ENCODE assay signal across 8 mouse cellular contexts in the genomic region with DNA sequence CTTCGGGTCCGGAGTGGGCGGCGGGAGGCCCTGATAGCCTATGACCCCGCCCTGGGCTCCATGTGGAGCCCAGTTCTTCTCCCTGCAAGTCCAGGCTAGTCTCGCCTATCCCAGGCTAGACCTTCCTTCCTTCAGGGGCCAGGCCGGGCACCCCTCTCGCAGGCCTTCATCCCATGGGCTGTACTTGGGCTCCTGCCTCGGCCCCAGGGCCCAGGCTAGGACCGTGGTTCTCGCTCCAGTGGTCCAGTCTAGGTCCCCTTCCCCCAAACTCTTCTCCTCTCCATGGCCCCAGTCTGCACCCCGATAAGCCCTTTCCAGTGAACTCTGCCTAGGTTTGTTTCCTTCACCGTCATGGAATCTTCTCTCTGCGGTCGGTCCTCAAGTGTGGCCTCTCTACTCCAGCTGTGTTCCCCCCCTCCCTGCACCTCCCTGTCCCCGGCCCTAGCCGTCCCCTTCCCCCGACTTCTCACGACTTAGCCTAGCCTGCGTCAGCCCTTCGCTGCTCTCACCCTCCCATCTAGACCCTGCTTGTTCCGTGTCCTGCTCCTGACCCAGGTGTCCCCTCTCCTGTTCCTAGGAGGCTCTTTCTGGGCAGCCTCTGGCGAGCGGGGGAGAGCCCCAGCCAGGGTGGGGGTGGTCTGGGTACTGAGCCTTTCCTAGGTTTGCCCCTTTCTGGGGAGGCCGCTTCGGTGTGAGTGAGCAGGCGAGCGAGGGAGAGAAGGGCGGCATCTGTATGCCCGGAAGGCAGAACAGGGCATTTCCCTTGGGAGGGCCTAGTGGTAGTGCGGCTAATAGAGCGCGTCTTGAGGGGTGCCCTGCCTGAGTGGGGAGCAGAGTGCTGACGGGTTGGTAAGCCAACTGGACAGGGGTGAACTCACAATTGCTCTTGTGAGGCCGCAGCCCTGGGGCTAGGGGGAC. TPM values are rescaled to one million over a fixed set of nuclear protein-coding genes. Genes with fewer than 3 reads are reported as not detected.
A peak's percentile ranks its signal among the peaks of the same experiment; 100 is the strongest.
DNase-seq lines count a peak whose midpoint lies in the region; ATAC-seq and TF ChIP-seq lines count a peak whose summit lies in the region.

No protein-coding gene starts in this region.

- H3K36me3 ChIP-seq in E14TG2a.4 (ENCODE audit: insufficient read depth, low read length) = peaks cover 27% of the 10 kb centered on the region
- H3K36me3 ChIP-seq in embryonic facial prominence, embryonic 15.5 days = no peaks in the 10 kb centered on the region
- H3K36me3 ChIP-seq in limb, embryonic 12.5 days = peaks cover 5% of the 10 kb centered on the region; the same call in 1 of the 2 replicates
- H3K36me3 ChIP-seq in midbrain, embryonic 16.5 days (ENCODE audit: control insufficient read depth, insufficient read depth, low read length) = no peaks in the 10 kb centered on the region

- peak overlapping the region; percentile 94 for H3K4me3 ChIP-seq in E14TG2a.4 (replicated peaks; ENCODE audit: low read length)
- H3K4me3 ChIP-seq in embryonic facial prominence, embryonic 15.5 days (replicated peaks) = peak overlapping the region; percentile 95
- H3K4me3 ChIP-seq in limb, embryonic 12.5 days (replicated peaks) = peak overlapping the region; percentile 83
- H3K4me3 ChIP-seq in midbrain, embryonic 16.5 days (ENCODE audit: low read depth, low read length) = peak overlapping the region; percentile 83

- DNase-seq in cerebellum, adult 9-11 months = peak; percentile 47
- no peak for DNase-seq in cerebellum, postnatal 4 days (ENCODE audit: low spot score in 2 of 2)
- DNase-seq in thymus, postnatal 4 days = peak; percentile 54
- no peak for DNase-seq in gastrocnemius, postnatal 14 days

- peak overlapping the region; percentile 92 for H3K4me2 ChIP-seq in embryonic facial prominence, embryonic 15.5 days (replicated peaks)
- H3K4me2 ChIP-seq in limb, embryonic 12.5 days = peak overlapping the region; percentile 100
- peak overlapping the region; percentile 98 for H3K4me2 ChIP-seq in midbrain, embryonic 16.5 days (ENCODE audit: low read length)

- H3K9me3 ChIP-seq in E14TG2a.4 (ENCODE audit: low read length) = no peaks in the 10 kb centered on the region
- H3K9me3 ChIP-seq in embryonic facial prominence, embryonic 15.5 days (replicated peaks) = no peaks in the 10 kb centered on the region
- H3K9me3 ChIP-seq in limb, embryonic 12.5 days = no peaks in the 10 kb centered on the region
- H3K9me3 ChIP-seq in midbrain, embryonic 16.5 days (replicated peaks; ENCODE audit: control insufficient read depth, low read length, poor library complexity, severe bottlenecking) = no peaks in the 10 kb centered on the region

- intact Hi-C loops in gastrocnemius, postnatal 14 days (cut with DNase I; ENCODE audit: low total_unique reads) = no loop called here

- H3K9ac ChIP-seq in embryonic facial prominence, embryonic 15.5 days = peak overlapping the region; percentile 87
- H3K9ac ChIP-seq in limb, embryonic 12.5 days (replicated peaks) = peak overlapping the region; percentile 85
- H3K9ac ChIP-seq in midbrain, embryonic 16.5 days (ENCODE audit: low read depth, low read length) = peak overlapping the region; percentile 87

- WGBS in embryonic facial prominence, embryonic 15.5 days = 2% methylated on average over 35 of the region's 35 CpGs
- 4% methylated on average over 35 of the region's 35 CpGs for WGBS in limb, embryonic 12.5 days
- WGBS in midbrain, embryonic 16.5 days = 5% methylated on average over 35 of the region's 35 CpGs

- peaks cover 83% of the 10 kb centered on the region for H3K4me1 ChIP-seq in E14TG2a.4 (replicated peaks; ENCODE audit: low read depth, low read length)
- H3K4me1 ChIP-seq in embryonic facial prominence, embryonic 15.5 days = peaks cover 62% of the 10 kb centered on the region
- peaks cover 53% of the 10 kb centered on the region for H3K4me1 ChIP-seq in limb, embryonic 12.5 days (replicated peaks)
- H3K4me1 ChIP-seq in midbrain, embryonic 16.5 days (ENCODE audit: control insufficient read depth, insufficient read depth, low read length) = peaks cover 28% of the 10 kb centered on the region

- H3K27me3 ChIP-seq in E14TG2a.4 (ENCODE audit: insufficient read depth, low read length) = no peaks in the 10 kb centered on the region
- no peaks in the 10 kb centered on the region for H3K27me3 ChIP-seq in embryonic facial prominence, embryonic 15.5 days
- no peaks in the 10 kb centered on the region for H3K27me3 ChIP-seq in limb, embryonic 12.5 days
- no peaks in the 10 kb centered on the region for H3K27me3 ChIP-seq in midbrain, embryonic 16.5 days (ENCODE audit: control insufficient read depth, insufficient read depth, low read depth, low read length)

- no peak; the same call in 1 of the 2 replicates for ATAC-seq in embryonic facial prominence, embryonic 15.5 days (ENCODE audit: insufficient number of reproducible peaks, low FRiP score, low TSS enrichment, low read depth)
- ATAC-seq in limb, embryonic 12.5 days (ENCODE audit: insufficient number of reproducible peaks, insufficient read depth, low FRiP score, low TSS enrichment, low read depth) = 0 out of 2 replicates have a peak, but pooled peaks have one; percentile 4
- ATAC-seq in midbrain, embryonic 16.5 days = peak; percentile 37

- TF ChIP-seq CTCF in E14TG2a.4 (conservative IDR thresholded peaks at IDR 0.05; ENCODE audit: low read length) = no peak

- H3K27ac ChIP-seq in embryonic facial prominence, embryonic 15.5 days (replicated peaks) = peak overlapping the region; percentile 86
- peak overlapping the region; percentile 88 for H3K27ac ChIP-seq in limb, embryonic 12.5 days
- H3K27ac ChIP-seq in midbrain, embryonic 16.5 days (ENCODE audit: low read length) = peak overlapping the region; percentile 80

RNA-seq across cellular contexts. Expression of gene Capzb, which starts 0.7 kb away (rescaled TPM):
- polyA plus RNA-seq in embryonic facial prominence, embryonic 15.5 days (2015; fragmentation: Nextera tagmentation; extraction: Ambion mirVana) = 389 and 397 TPM in 2 replicates
- 386 and 390 TPM in 2 replicates for polyA plus RNA-seq in limb, embryonic 12.5 days (2016; fragmentation: Nextera tagmentation; extraction: Ambion mirVana)
- 316 and 331 TPM in 2 replicates for polyA plus RNA-seq in midbrain, embryonic 16.5 days (2015; fragmentation: Nextera tagmentation; extraction: Ambion mirVana)
- 100 to 1,000 TPM; 590 to 617 TPM for total RNA-seq in gastrocnemius, postnatal 14 days (2021)

Comparison
In these comparisons a context has a peak if more than half of its experiments do, and no peak if none do; other contexts are left out.
1. DNase-seq: peak in cerebellum, adult 9-11 months (single experiment) and thymus, postnatal 4 days (single experiment); none in cerebellum, postnatal 4 days (0 of 2) and gastrocnemius, postnatal 14 days (single experiment).
2. Peak in every context shown above with its lines, with median percentiles within 50 percentile points of each other: H3K4me3 ChIP-seq, H3K27ac ChIP-seq, H3K4me2 ChIP-seq and H3K9ac ChIP-seq.